Mouse (Mus musculus) limb, embryonic 10.5 days (tissue): ENCODE results near the gene 2010300C02Rik. TPM values are rescaled to one million over a fixed set of nuclear protein-coding genes. Genes with fewer than 3 reads are reported as not detected.

ENCODE experiments used
- DNase-seq: peaks from one replicate; pipeline ENCODE4 v3.0.0-alpha.2; 2017; ENCODE audit warnings: low spot score
- H3K27ac ChIP-seq: fragments of 300-500 bp; sonication (generic); 2 replicates; pipeline ENCODE4 v1.5.1; 2016; ENCODE audit warnings: mild to moderate bottlenecking
- H3K27me3 ChIP-seq: fragments of 300-500 bp; sonication (generic); 2 replicates; pipeline ENCODE4 v1.6.1; 2016; ENCODE audit warnings: low read depth, mild to moderate bottlenecking; ENCODE audit not compliant: poor library complexity, severe bottlenecking
- H3K36me3 ChIP-seq: fragments of 300-500 bp; sonication (generic); 2 replicates; pipeline ENCODE4 v1.6.1; 2016; ENCODE audit warnings: mild to moderate bottlenecking, moderate library complexity
- H3K4me1 ChIP-seq: fragments of 300-500 bp; sonication (generic); 2 replicates; pipeline ENCODE4 v1.6.1; 2016
- H3K4me3 ChIP-seq: fragments of 300-500 bp; sonication (generic); 2 replicates; pipeline ENCODE4 v1.5.1; 2016; ENCODE audit warnings: mild to moderate bottlenecking, moderate library complexity
- H3K9me3 ChIP-seq: fragments of 300-500 bp; sonication (generic); replicated peaks from 2 replicates; pipeline ENCODE4 v1.6.1; 2016; ENCODE audit warnings: mild to moderate bottlenecking
- WGBS: fragments of 180-500 bp; shearing (Covaris S2); methylation state at CpG from one replicate; pipeline ENCODE4 v1.1.7; 2016; 5-methylcytosine and 5-hydroxymethylcytosine counted together
- polyA plus RNA-seq: library from polyadenylated mRNA; unstranded; fragments of >200 nt; fragmentation: Nextera tagmentation; extraction: Ambion mirVana; gene quantifications from 2 replicates; pipeline ENCODE4 v1.2.1, GENCODE M21; 2016

2010300C02Rik gene
- 0.66 and 1.2 TPM in 2 replicates for polyA plus RNA-seq

DNA sequence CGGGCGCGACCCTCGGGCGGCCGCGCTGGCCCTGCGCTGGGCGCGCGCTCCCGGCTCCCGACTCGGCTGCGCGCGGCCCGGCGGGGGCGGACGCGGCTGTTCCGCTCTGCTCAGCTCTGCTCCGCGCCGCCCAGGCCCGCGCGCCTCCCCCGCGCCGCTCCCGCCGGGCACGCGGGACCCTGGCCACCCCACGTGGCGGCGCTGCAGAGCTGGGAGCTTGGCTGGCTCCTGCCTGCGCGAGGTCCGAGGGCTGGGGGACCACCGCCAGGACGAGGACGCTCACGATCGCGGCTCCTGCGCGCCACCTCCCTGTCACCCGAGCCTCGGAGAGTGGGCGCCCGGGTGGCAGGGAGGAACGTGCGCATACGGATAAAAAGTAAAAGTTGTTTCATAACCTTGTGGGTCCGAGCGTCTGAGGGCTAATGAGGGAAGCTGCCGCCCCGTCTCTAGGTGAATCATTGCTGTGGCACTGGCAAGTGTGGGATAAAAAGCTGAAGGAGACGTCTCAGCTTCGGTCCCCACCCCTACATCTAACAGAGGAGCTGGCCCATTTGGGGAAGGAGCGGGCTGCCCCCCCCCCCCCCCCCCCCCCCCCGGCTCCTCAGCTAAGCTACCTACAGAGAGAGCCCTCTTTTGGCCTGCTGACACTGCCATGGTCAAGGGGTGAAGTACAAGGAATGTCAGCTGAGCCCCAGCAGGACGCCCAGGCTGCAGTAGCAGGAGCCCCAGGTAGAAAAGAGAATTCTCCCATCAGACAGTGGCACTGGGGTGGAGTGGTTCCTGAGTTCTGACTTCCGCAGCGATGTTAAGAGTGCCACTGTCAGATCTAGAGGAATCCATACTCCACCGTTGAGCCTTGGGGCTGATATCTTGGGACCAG lies at the start of gene 2010300C02Rik:
TSS of gene 2010300C02Rik (minus strand) at position 325 of the 880 bp plus-strand sequence.
- peak; percentile 64 for DNase-seq
- peak within 1 kb of the TSS; percentile 75 for H3K27ac ChIP-seq
- peaks cover 50% of the 10 kb centered on the region for H3K27me3 ChIP-seq
- H3K36me3 ChIP-seq: no peaks in the 10 kb centered on the region
- H3K4me1 ChIP-seq: peaks cover 15% of the 10 kb centered on the region
- H3K4me3 ChIP-seq: peak within 1 kb of the TSS; percentile 69
- under 1% methylated on average over 68 of the region's 69 CpGs for whole genome bisulfite sequencing
- H3K9me3 ChIP-seq: no peaks in the 10 kb centered on the region

GRCm38 (mm10) chr1:37759407-37759806 lies 39.5 kb upstream of the 2010300C02Rik start:
- H3K27ac ChIP-seq: no peak overlapping the region
- no peaks in the 10 kb centered on the region for H3K27me3 ChIP-seq
- H3K4me3 ChIP-seq: no peak overlapping the region
- no peaks in the 10 kb centered on the region for H3K36me3 ChIP-seq
- H3K9me3 ChIP-seq: no peaks in the 10 kb centered on the region
- no peaks in the 10 kb centered on the region for H3K4me1 ChIP-seq
- no peak for DNase-seq

DNA sequence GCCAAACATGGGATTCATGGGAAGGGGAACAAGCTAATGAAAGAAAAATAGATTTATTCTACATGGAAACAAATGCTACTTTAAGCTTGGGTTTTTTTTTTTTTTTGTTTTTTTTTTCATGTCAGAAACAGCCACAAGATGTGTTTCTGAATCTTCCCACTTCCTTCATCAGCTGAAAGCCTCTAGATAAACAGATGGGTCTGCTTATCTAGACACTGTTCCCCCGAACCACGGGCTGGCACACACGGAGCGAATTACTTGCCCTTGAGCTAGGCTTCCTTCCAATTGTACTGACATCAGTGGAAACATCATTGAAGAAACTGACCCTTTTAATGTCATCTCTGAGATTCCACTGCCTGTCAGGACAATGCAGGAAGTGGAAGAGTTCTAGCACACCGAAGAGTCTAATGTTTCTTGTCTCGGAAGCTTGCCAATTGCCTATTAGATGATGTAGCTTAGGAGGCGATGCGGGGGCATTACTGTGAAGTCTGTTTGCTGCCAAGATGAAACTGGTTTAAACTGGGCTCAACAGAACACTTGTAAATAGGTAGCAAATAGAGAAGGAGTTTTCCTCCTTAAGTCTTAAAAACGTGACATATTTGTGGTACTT lies 24.9 kb upstream of the 2010300C02Rik start:
- no peak for DNase-seq
- Histone ChIP-seq H3K27me3 (no peaks in the 10 kb centered on the region), H3K27ac (no peak overlapping the region), H3K9me3 (no peaks in the 10 kb centered on the region), H3K36me3 (no peaks in the 10 kb centered on the region), H3K4me3 (no peak overlapping the region), H3K4me1 (no peaks in the 10 kb centered on the region)
- WGBS: 84% methylated on average over 9 of the region's 9 CpGs

DNA sequence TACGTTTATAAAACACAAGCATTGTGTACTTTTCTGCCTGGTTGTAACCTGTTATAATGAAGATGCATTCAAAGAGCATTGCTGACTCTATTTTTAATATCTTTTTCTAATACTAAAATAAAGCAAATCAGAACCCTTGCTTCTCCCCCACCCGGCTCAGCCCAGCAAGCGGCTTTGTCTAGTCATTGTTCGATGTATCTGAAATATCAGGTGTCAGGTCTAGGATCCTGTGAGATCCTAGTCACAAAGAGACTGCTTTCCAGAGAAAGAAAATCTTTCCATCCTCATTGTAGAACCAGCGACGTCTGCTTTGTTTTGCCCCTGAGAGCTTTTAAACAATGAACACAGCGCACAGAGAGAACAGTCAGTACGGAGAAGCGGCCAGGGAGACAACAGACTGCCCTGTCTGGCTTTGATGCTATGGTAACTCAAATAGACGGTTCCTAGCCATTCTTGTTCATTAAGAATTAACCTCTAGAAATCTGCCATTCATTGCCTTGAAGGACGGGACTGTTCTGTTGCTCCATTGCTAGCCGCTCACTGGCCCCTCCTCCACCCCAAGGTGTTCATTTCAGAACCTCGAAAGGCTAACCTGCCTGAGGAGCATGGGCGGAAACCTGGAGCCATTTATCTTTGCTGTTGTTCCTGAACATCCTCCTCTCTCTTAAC lies 22.9 kb upstream of the 2010300C02Rik start:
- no peak overlapping the region for H3K27ac ChIP-seq
- H3K4me1 ChIP-seq: no peaks in the 10 kb centered on the region
- DNase-seq: no peak
- WGBS: 82% methylated on average over 14 of the region's 14 CpGs
- no peaks in the 10 kb centered on the region for H3K27me3 ChIP-seq
- H3K36me3 ChIP-seq: no peaks in the 10 kb centered on the region
- no peaks in the 10 kb centered on the region for H3K9me3 ChIP-seq
- H3K4me3 ChIP-seq: no peak overlapping the region

DNA sequence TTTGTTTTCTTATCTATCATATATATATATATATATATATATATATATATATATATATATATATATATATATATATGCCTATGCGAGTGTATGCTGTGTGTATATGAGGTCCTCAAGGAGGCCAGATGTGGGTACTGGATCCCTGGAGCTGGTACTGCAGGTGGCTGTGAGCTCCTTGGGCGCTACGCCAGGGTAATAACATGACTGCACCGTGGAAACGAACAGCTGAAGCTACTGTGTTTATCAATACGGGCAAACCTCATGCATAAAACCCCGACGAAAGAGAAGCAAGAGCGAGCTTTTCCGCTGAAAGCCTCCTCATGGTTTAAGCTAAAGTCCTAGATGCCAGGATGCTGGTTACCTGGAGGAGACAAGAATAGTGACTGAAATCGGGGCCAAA lies 22.2 kb upstream of the 2010300C02Rik start:
- Histone ChIP-seq H3K36me3 (no peaks in the 10 kb centered on the region), H3K27ac (no peak overlapping the region), H3K4me3 (no peak overlapping the region), H3K9me3 (no peaks in the 10 kb centered on the region), H3K4me1 (no peaks in the 10 kb centered on the region), H3K27me3 (no peaks in the 10 kb centered on the region)
- DNase-seq: no peak
- WGBS: 94% methylated on average over 11 of the region's 11 CpGs

- no peak overlapping the region for H3K4me3 ChIP-seq
- H3K9me3 ChIP-seq: no peaks in the 10 kb centered on the region
- no peaks in the 10 kb centered on the region for H3K27me3 ChIP-seq
- no peaks in the 10 kb centered on the region for H3K4me1 ChIP-seq
- H3K27ac ChIP-seq: no peak overlapping the region
- H3K36me3 ChIP-seq: no peaks in the 10 kb centered on the region
- DNase-seq: no peak
- WGBS: 77% methylated on average over 8 of the region's 8 CpGs
These were observed 20.4 kb upstream of the 2010300C02Rik start for GRCm38 (mm10) chr1:37740161-37740802.

- Histone ChIP-seq H3K9me3 (no peaks in the 10 kb centered on the region), H3K36me3 (no peaks in the 10 kb centered on the region), H3K27me3 (no peaks in the 10 kb centered on the region), H3K4me3 (no peak overlapping the region), H3K27ac (no peak overlapping the region), H3K4me1 (no peaks in the 10 kb centered on the region)
- DNase-seq: no peak
- WGBS: 73% methylated on average over 2 of the region's 2 CpGs
These were observed 19.0 kb upstream of the 2010300C02Rik start for GRCm38 (mm10) chr1:37738895-37739294.

DNA sequence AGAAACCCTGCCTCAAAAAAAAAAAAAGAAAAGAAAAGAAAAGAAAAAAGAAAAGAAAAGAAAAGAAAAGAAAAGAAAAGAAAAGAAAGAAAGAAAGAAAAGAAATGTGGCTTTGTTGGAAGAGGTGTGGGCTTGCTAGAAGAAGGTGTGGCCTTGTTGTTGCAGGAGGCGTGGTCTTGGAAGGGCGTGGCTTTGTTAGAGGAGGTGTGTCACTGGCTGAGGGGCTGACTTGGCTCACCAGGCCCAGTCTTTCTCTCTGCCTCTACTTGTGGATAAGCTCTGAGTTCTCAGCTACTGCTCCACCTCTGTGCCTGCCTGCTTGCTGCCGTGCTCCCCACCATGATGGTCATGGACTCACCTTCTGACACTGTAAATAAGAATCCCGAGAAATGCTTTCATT lies 17.2 kb upstream of the 2010300C02Rik start:
- Histone ChIP-seq H3K9me3 (no peaks in the 10 kb centered on the region), H3K36me3 (no peaks in the 10 kb centered on the region), H3K27me3 (no peaks in the 10 kb centered on the region), H3K27ac (no peak overlapping the region), H3K4me1 (no peaks in the 10 kb centered on the region), H3K4me3 (no peak overlapping the region)
- no peak for DNase-seq
- 87% methylated on average over 4 of the region's 4 CpGs for WGBS

DNA sequence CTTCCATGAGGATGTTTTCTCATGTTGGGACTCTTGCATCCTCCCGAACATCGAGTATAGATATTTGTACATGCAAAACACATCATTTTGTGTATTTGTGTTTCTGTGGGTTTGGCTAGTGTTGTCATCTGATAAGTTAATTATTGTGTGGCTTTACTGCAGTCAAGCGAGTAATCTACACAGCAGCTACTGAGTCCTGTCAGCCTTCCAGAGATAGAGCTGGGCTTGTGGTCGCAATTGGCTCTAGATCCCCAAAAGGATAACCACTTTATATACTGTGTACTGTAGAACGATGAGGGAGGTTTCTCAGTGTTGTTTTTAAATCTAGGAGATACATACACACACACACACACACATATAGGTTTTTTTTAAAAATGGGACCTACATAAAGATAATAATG lies 16.0 kb upstream of the 2010300C02Rik start:
- DNase-seq: no peak
- Histone ChIP-seq H3K4me1 (no peaks in the 10 kb centered on the region), H3K4me3 (no peak overlapping the region), H3K9me3 (no peaks in the 10 kb centered on the region), H3K27me3 (no peaks in the 10 kb centered on the region), H3K27ac (no peak overlapping the region), H3K36me3 (no peaks in the 10 kb centered on the region)
- WGBS: 96% methylated on average over 5 of the region's 5 CpGs

DNA sequence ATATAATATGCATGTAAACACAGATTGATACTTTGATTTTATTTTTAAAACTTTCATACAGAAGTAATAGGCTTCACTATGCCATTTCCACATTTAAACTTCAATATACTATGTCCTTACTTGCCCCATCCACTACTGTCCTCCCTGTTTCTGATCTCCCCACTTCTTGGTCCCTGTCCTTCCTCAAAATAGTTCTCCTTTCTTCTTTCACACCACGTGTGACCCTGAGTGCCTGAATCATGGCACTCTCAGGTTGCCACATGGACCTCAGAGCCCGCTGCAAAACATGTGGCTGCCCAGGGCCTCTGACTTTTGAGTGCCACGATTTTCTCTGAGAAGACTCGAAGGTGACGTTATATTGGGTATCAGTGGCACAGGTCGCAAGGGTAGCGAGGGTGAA lies 15.0 kb upstream of the 2010300C02Rik start:
- WGBS: 82% methylated on average over 7 of the region's 7 CpGs
- DNase-seq: no peak
- no peaks in the 10 kb centered on the region for H3K27me3 ChIP-seq

GRCm38 (mm10) chr1:37729353-37729752 lies 9.5 kb upstream of the 2010300C02Rik start:
- H3K4me1 ChIP-seq: peaks cover 2% of the 10 kb centered on the region; the same call in 1 of the 2 replicates
- H3K9me3 ChIP-seq: no peaks in the 10 kb centered on the region
- H3K4me3 ChIP-seq: no peak overlapping the region
- no peak overlapping the region for H3K27ac ChIP-seq
- H3K27me3 ChIP-seq: no peaks in the 10 kb centered on the region
- H3K36me3 ChIP-seq: no peaks in the 10 kb centered on the region
- DNase-seq: no peak
- 94% methylated on average over 8 of the region's 8 CpGs for WGBS

More for the DNA sequence above, 15.0 kb upstream of the 2010300C02Rik start:
- H3K9me3 ChIP-seq: no peaks in the 10 kb centered on the region
- no peak overlapping the region for H3K27ac ChIP-seq
- H3K4me3 ChIP-seq: no peak overlapping the region
- no peaks in the 10 kb centered on the region for H3K4me1 ChIP-seq
- H3K36me3 ChIP-seq: no peaks in the 10 kb centered on the region

GRCm38 (mm10) chr1:37728053-37728452 lies 8.2 kb upstream of the 2010300C02Rik start:
- Histone ChIP-seq H3K27me3 (no peaks in the 10 kb centered on the region), H3K9me3 (no peaks in the 10 kb centered on the region), H3K4me3 (no peak overlapping the region), H3K27ac (no peak overlapping the region), H3K36me3 (no peaks in the 10 kb centered on the region), H3K4me1 (peaks cover 2% of the 10 kb centered on the region; the same call in 1 of the 2 replicates)
- no peak for DNase-seq
- WGBS: 76% methylated on average over 10 of the region's 10 CpGs
